Mouse (Mus musculus): ENCODE measurements around the gene Tfap2d.

Tfap2d gene

GRCm38 (mm10) chr1:19211033-19211405 is 108.2 kb downstream of the Tfap2d start:
- DNase-seq: no peak

- no peak for DNase-seq
These were observed 108.8 kb downstream of the Tfap2d start for GRCm38 (mm10) chr1:19211546-19212154.

GRCm38 (mm10) chr1:19212691-19213090 is 109.9 kb downstream of the Tfap2d start:
- DNase-seq: no peak

GRCm38 (mm10) chr1:19213171-19213570 is 110.3 kb downstream of the Tfap2d start:
- DNase-seq: no peak

- no peak for DNase-seq
These were observed 111.1 kb downstream of the Tfap2d start for GRCm38 (mm10) chr1:19213851-19214395.
